Mouse (Mus musculus) adrenal gland, adult 8-10 months (tissue): ENCODE measurements around the gene Ap5z1. TPM values are rescaled to one million over a fixed set of nuclear protein-coding genes. Genes with fewer than 3 reads are reported as not detected.

Source experiments
- DNase-seq: peaks from one replicate; pipeline ENCODE4 v3.0.0; 2022
- total RNA-seq, 4 experiments: library from RNA; stranded (reverse); gene quantifications; 2 replicates each; pipeline ENCODE4 v1.2.4; 2022

Ap5z1 gene
- total RNA-seq, 4 experiments from 2014 or later = 18.4 to 36.8 (median 26.5) TPM

DNA sequence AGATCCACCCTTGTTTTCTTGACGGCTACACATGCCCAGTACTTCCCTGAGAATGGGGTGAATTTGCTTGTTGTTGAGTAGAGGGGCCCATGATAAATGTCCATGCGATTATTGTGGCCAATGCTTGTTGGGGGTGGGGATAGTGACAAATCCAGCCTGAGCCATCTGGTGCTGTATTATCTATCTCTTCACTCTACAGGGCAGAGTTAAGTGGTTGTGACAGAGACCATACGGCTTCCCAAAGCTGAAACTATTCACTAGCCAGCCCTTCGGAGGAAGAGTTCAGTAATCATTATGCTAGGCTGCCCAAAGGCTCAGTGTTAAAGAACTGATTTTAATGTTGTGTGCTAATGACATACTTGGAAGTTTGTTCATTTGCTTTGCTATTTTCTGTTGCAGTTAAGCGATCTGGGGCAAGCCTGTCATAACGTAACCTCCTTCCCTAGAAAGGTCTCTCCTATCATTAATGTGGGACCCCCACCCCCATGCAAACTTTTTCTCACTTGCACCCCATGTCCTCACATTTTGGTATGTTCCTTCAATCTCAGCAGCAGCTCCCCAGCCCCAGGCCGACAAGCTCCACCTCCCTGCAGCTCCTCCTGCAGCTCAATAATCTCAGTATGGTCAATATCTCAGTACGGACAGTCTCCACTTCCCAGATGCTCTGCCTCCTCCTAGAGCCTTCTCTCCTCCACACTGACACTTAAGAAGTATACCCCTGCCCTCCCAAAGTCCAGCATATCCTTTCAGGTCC lies 61.1 kb downstream of the Ap5z1 start:
- no peak for DNase-seq

Other genes starting within 250 kb of the Ap5z1 start
- 10 to 100 TPM; 24.8 to 30.9 (median 28.3) TPM for gene Foxk1, start 62.4 kb upstream of the Ap5z1 start, total RNA-seq
- under 1 TPM; 0.06 to 0.35 (median 0.26) TPM for gene Papolb, start 66.1 kb downstream of the Ap5z1 start, total RNA-seq
- gene Radil, start 87.2 kb downstream of the Ap5z1 start, total RNA-seq = 1 to 10 TPM; 3.4 to 8.2 (median 4.1) TPM
- gene Mmd2, start 144.9 kb downstream of the Ap5z1 start, total RNA-seq = 10 to 100 TPM; 33.7 to 65.5 (median 38.5) TPM
- 100 to 1,000 TPM in 2 of 4 experiments, 10 to 100 TPM in 2; 92.3 to 120 (median 107) TPM for gene Wipi2, start 163.8 kb downstream of the Ap5z1 start, total RNA-seq
- gene Slc29a4, start 228.6 kb downstream of the Ap5z1 start, total RNA-seq = 10 to 100 TPM; 19.9 to 51.4 (median 32.9) TPM